Mouse (Mus musculus): ENCODE measurements around the gene Gm4175.
"Not testable (repeated sequence)": the region's sequence is repeated elsewhere in the genome, so short reads cannot be mapped to it uniquely, and the experiment has no call there.

The Gm4175 gene

DNA sequence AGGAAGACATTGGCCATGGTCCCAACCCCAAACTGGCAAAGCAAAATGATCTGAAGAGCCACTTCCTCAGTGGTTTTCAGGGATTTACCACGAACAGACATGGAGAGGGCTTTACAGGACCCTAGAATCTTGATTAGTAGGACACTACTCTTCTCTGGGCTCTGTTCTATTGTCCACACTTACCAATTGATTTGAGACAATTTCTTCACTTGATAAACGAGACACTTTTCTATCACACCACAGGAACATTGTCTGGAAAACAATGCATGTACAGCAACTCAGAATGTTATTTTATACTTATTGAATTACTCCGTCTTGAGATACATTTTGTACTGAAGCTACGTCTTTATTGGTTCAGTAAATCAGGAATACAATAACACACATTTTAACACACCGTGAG is at the start of gene Gm4175:
TSS of gene Gm4175 (minus strand) at position 101 of the 400 bp plus-strand sequence.
- DNase-seq: not testable (repeated sequence)

DNA sequence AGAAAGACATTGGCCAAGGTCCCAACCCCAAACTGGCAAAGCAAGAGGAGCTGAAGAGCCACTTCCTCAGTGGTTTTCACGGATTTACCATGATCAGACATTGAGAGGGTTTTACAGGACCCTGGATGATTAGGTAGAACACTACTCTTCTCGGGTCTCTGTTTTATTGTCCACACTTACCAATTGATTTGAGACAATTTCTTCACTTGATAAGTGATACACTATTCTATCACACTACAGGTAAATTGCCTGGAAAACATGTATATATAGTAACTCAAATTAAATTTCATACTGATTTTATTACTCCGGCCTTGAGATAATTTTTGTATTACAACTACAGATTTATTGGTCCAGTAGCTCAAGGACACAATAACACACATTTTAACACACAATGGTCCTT is 35.4 kb upstream of the Gm4175 start, which contains the start of gene Gm4177:
TSS of gene Gm4177 (minus strand) at position 101 of the 400 bp plus-strand sequence.
- not testable (repeated sequence) for DNase-seq

Measured in cerebellum, postnatal 10 days (tissue).